Mouse (Mus musculus): Measurements from ENCODE around the gene Asah2. TPM values are rescaled to one million over a fixed set of nuclear protein-coding genes. Genes with fewer than 3 reads are reported as not detected.
"Not testable (repeated sequence)": the region's sequence is repeated elsewhere in the genome, so short reads cannot be mapped to it uniquely, and the experiment has no call there.

Gene Asah2
- polyA plus RNA-seq, 1 experiment: 3.6 TPM

DNA sequence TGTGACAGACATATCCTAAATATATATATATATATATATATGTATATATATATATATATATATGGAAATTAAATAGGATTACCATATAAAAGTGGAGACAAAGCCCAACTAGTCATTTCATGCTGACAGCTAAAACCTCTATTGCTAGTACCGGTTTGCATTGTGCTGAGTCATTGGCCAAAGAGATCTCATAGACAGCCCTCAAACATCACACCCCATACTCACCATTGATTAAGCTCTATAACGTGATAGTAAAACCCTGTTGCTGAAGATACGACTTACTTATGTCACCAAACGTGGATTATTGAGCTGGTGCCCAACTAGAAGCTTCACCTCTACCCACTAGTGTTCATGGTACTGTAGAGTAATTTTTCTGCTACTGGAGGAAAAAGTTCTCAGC is 17.2 kb downstream of the Asah2 start:
- no peaks in the 10 kb centered on the region for H3K4me1 ChIP-seq (ENCODE audit: control insufficient read depth, insufficient read depth, low read length)
- no peak overlapping the region for H3K4me3 ChIP-seq (ENCODE audit: low read depth, low read length)
- H3K9ac ChIP-seq (ENCODE audit: low read depth, poor library complexity, severe bottlenecking): no peak overlapping the region
- no peaks in the 10 kb centered on the region for H3K27me3 ChIP-seq (ENCODE audit: control insufficient read depth, insufficient read depth, low read length, poor library complexity, severe bottlenecking)
- H3K9me3 ChIP-seq (replicated peaks; ENCODE audit: control insufficient read depth, insufficient read depth, low read length, poor library complexity, severe bottlenecking): no peaks in the 10 kb centered on the region
- H3K27ac ChIP-seq (ENCODE audit: insufficient read depth, low read length): no peak overlapping the region
- TF ChIP-seq CTCF (IDR thresholded peaks at IDR 0.05; ENCODE audit: low read depth, low read length): no peak
- TF ChIP-seq POLR2A (IDR thresholded peaks at IDR 0.05; ENCODE audit: insufficient read depth, low read length): no peak
- no peak for TF ChIP-seq EP300 (IDR thresholded peaks at IDR 0.05; ENCODE audit: insufficient read depth, low read depth, low read length)
- no peaks in the 10 kb centered on the region for H3K36me3 ChIP-seq (ENCODE audit: control insufficient read depth, insufficient read depth, low read length, poor library complexity, severe bottlenecking)

DNA sequence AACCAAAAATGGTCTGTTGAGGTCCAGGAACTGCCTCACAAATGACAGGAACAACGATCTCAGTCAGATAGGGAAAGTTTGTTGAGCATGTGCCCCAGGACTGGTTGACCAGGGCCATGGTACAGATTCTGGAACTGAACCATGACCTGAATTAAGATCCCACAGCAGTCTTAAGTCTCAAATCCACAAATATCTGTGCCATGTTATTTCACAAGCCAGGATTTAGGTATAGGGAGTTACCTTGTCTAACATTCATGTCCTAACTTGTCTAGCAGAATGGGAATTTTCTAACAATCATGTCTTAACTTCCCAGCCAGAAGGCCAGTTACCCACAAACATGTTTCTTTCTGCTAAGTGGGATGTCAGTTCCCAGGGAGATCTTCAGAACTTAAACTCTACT is 19.4 kb downstream of the Asah2 start:
- TF ChIP-seq EP300 (IDR thresholded peaks at IDR 0.05; ENCODE audit: insufficient read depth, low read depth, low read length) (no peak), CTCF (IDR thresholded peaks at IDR 0.05; ENCODE audit: low read depth, low read length) (no peak), POLR2A (IDR thresholded peaks at IDR 0.05; ENCODE audit: insufficient read depth, low read length) (no peak)
- Histone ChIP-seq H3K9ac (ENCODE audit: low read depth, poor library complexity, severe bottlenecking) (no peak overlapping the region), H3K36me3 (ENCODE audit: control insufficient read depth, insufficient read depth, low read length, poor library complexity, severe bottlenecking) (no peaks in the 10 kb centered on the region), H3K4me1 (ENCODE audit: control insufficient read depth, insufficient read depth, low read length) (no peaks in the 10 kb centered on the region), H3K27me3 (ENCODE audit: control insufficient read depth, insufficient read depth, low read length, poor library complexity, severe bottlenecking) (no peaks in the 10 kb centered on the region), H3K4me3 (ENCODE audit: low read depth, low read length) (no peak overlapping the region), H3K9me3 (replicated peaks; ENCODE audit: control insufficient read depth, insufficient read depth, low read length, poor library complexity, severe bottlenecking) (no peaks in the 10 kb centered on the region), H3K27ac (ENCODE audit: insufficient read depth, low read length) (no peak overlapping the region)

DNA sequence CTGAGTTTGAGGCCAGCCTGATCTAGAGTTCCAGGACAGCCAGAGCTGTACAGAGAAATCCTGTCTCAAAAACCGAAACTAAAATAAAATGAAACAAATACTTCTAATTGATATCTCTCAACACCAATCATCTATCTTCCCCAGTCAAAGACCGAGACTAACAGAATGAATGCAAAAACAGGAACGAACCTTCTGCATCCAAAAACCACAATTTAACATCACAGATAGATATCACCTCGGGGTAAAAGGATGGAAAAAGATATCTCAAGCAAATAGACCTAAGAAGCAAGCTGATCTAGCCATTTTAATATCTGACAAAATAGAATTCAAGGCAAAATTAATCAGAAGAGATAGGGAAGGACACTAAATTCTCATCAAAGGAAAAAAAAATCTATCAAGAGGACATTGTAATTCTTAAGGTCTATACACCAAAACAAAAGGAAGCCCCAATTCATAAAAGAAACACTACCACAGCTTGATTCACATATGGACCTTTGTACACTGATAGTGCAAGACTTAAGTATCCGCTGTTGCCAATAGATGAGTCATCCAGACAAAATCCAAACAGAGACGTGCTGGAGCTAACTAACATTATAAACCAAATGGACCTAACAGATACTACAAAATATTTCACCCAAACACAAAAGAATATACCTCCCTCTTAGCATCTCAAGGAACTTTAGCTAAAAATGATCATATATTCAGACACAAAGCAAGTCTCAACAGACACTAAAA is 20.1 kb downstream of the Asah2 start:
- Histone ChIP-seq H3K36me3 (ENCODE audit: control insufficient read depth, insufficient read depth, low read length, poor library complexity, severe bottlenecking) (no peaks in the 10 kb centered on the region), H3K9ac (ENCODE audit: low read depth, poor library complexity, severe bottlenecking) (no peak overlapping the region), H3K9me3 (replicated peaks; ENCODE audit: control insufficient read depth, insufficient read depth, low read length, poor library complexity, severe bottlenecking) (no peaks in the 10 kb centered on the region), H3K27ac (ENCODE audit: insufficient read depth, low read length) (no peak overlapping the region), H3K27me3 (ENCODE audit: control insufficient read depth, insufficient read depth, low read length, poor library complexity, severe bottlenecking) (no peaks in the 10 kb centered on the region), H3K4me1 (ENCODE audit: control insufficient read depth, insufficient read depth, low read length) (no peaks in the 10 kb centered on the region), H3K4me3 (ENCODE audit: low read depth, low read length) (no peak overlapping the region)
- TF ChIP-seq CTCF (IDR thresholded peaks at IDR 0.05; ENCODE audit: low read depth, low read length) (no peak), EP300 (IDR thresholded peaks at IDR 0.05; ENCODE audit: insufficient read depth, low read depth, low read length) (no peak), POLR2A (IDR thresholded peaks at IDR 0.05; ENCODE audit: insufficient read depth, low read length) (no peak)

DNA sequence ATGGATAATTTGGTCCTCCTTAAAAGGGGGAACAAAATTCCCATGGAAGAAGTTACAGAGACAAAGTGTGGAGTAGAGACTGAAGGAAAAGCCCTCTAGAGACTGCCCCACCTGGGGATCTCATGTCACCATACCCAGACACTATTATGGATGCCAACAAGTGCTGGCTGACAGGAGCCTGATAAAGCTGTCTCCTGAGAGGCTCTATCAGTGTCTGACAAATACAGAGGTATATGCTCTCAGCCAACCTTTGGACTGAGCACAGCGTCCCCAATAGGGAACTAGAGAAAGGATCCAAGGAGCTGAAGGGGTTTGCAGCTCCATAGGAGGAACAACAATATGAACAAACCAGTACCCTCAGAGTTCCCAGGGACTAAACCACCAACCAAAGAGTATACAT is 23.2 kb downstream of the Asah2 start:
- not testable (repeated sequence) for H3K4me1 ChIP-seq (ENCODE audit: control insufficient read depth, insufficient read depth, low read length); H3K36me3 ChIP-seq (ENCODE audit: control insufficient read depth, insufficient read depth, low read length, poor library complexity, severe bottlenecking); H3K9me3 ChIP-seq (replicated peaks; ENCODE audit: control insufficient read depth, insufficient read depth, low read length, poor library complexity, severe bottlenecking); H3K4me3 ChIP-seq (ENCODE audit: low read depth, low read length); H3K27ac ChIP-seq (ENCODE audit: insufficient read depth, low read length); H3K27me3 ChIP-seq (ENCODE audit: control insufficient read depth, insufficient read depth, low read length, poor library complexity, severe bottlenecking); H3K9ac ChIP-seq (ENCODE audit: low read depth, poor library complexity, severe bottlenecking)

- no peaks in the 10 kb centered on the region; the same call in 1 of the 2 replicates for H3K27me3 ChIP-seq (ENCODE audit: control insufficient read depth, insufficient read depth, low read length, poor library complexity, severe bottlenecking)
- no peaks in the 10 kb centered on the region for H3K9me3 ChIP-seq (replicated peaks; ENCODE audit: control insufficient read depth, insufficient read depth, low read length, poor library complexity, severe bottlenecking)
- TF ChIP-seq POLR2A (IDR thresholded peaks at IDR 0.05; ENCODE audit: insufficient read depth, low read length): no peak
- TF ChIP-seq EP300 (IDR thresholded peaks at IDR 0.05; ENCODE audit: insufficient read depth, low read depth, low read length): no peak
- TF ChIP-seq CTCF (IDR thresholded peaks at IDR 0.05; ENCODE audit: low read depth, low read length): no peak
- H3K4me3 ChIP-seq (ENCODE audit: low read depth, low read length): no peak overlapping the region
- H3K36me3 ChIP-seq (ENCODE audit: control insufficient read depth, insufficient read depth, low read length, poor library complexity, severe bottlenecking): no peaks in the 10 kb centered on the region
- H3K27ac ChIP-seq (ENCODE audit: insufficient read depth, low read length): no peak overlapping the region
- H3K9ac ChIP-seq (ENCODE audit: low read depth, poor library complexity, severe bottlenecking): no peak overlapping the region
- H3K4me1 ChIP-seq (ENCODE audit: control insufficient read depth, insufficient read depth, low read length): no peaks in the 10 kb centered on the region
Measured at GRCm38 (mm10) chr19:32070340-32070739, 37.7 kb downstream of the Asah2 start.

DNA sequence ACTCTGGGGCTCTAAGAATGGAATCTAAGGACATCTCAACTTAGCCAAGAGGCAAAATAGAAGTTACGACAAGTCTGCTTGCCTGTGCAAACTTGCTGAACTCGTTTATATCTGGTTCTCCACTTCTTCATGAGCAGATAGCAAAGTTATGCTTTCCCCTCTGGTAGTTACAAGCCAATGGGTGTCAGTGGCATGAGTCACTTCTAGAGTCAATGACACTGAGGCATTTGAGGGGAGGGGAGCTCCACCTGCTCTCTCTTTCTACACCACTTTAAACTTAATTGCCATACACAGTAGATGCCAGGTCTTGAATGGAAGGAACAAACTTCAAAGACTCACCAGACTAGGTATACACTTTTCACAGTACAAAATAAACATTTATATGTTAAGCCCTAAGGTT is 38.4 kb downstream of the Asah2 start:
- H3K27ac ChIP-seq (ENCODE audit: insufficient read depth, low read length): no peak overlapping the region
- no peaks in the 10 kb centered on the region for H3K9me3 ChIP-seq (replicated peaks; ENCODE audit: control insufficient read depth, insufficient read depth, low read length, poor library complexity, severe bottlenecking)
- no peak overlapping the region for H3K4me3 ChIP-seq (ENCODE audit: low read depth, low read length)
- no peak for TF ChIP-seq POLR2A (IDR thresholded peaks at IDR 0.05; ENCODE audit: insufficient read depth, low read length)
- no peak for TF ChIP-seq CTCF (IDR thresholded peaks at IDR 0.05; ENCODE audit: low read depth, low read length)
- TF ChIP-seq EP300 (IDR thresholded peaks at IDR 0.05; ENCODE audit: insufficient read depth, low read depth, low read length): no peak
- H3K4me1 ChIP-seq (ENCODE audit: control insufficient read depth, insufficient read depth, low read length): no peaks in the 10 kb centered on the region
- no peak overlapping the region for H3K9ac ChIP-seq (ENCODE audit: low read depth, poor library complexity, severe bottlenecking)
- no peaks in the 10 kb centered on the region for H3K36me3 ChIP-seq (ENCODE audit: control insufficient read depth, insufficient read depth, low read length, poor library complexity, severe bottlenecking)
- no peaks in the 10 kb centered on the region; the same call in 1 of the 2 replicates for H3K27me3 ChIP-seq (ENCODE audit: control insufficient read depth, insufficient read depth, low read length, poor library complexity, severe bottlenecking)
